In genomic region chr11:118354636-118355191, GRCm38 (mm10) we compare ENCODE assay signal across 8 mouse cellular contexts. TPM values are rescaled to one million over a fixed set of nuclear protein-coding genes. Genes with fewer than 3 reads are reported as not detected.
DNase-seq lines count a peak whose midpoint lies in the region; ATAC-seq and TF ChIP-seq lines count a peak whose summit lies in the region.

No protein-coding gene starts in this region.

- TF ChIP-seq CTCF in spleen, adult 2 months (IDR thresholded peaks at IDR 0.05; ENCODE audit: extremely low read depth, insufficient read depth, insufficient read length, insufficient replicate concordance), result no peak
- TF ChIP-seq CTCF in lung, embryonic 14.5 days (IDR thresholded peaks at IDR 0.05; ENCODE audit: low read depth), result no peak

- no peaks in the 10 kb centered on the region for H3K36me3 ChIP-seq in spleen, adult 2 months (ENCODE audit: control insufficient read depth, insufficient read depth, low read length)
- H3K36me3 ChIP-seq in forebrain, embryonic 12.5 days (replicated peaks), result no peaks in the 10 kb centered on the region
- H3K36me3 ChIP-seq in hindbrain, embryonic 13.5 days, result no peaks in the 10 kb centered on the region
- H3K36me3 ChIP-seq in lung, embryonic 14.5 days (ENCODE audit: insufficient read depth), result peaks cover 12% of the 10 kb centered on the region; the same call in 1 of the 2 replicates
- 0 out of 2 replicates have a peak, but pooled peaks cover 4% of the 10 kb centered on the region for H3K36me3 ChIP-seq in stomach, embryonic 14.5 days (ENCODE audit: control insufficient read depth, insufficient read depth, low read length)

- H3K4me1 ChIP-seq in spleen, adult 2 months (ENCODE audit: control insufficient read depth, insufficient read depth, insufficient read length), result peaks cover 3% of the 10 kb centered on the region
- peaks cover 23% of the 10 kb centered on the region for H3K4me1 ChIP-seq in forebrain, embryonic 12.5 days
- peaks cover 41% of the 10 kb centered on the region for H3K4me1 ChIP-seq in hindbrain, embryonic 13.5 days (replicated peaks)
- H3K4me1 ChIP-seq in lung, embryonic 14.5 days (ENCODE audit: insufficient read depth), result peaks cover 20% of the 10 kb centered on the region
- peaks cover 17% of the 10 kb centered on the region; the same call in 1 of the 2 replicates for H3K4me1 ChIP-seq in stomach, embryonic 14.5 days (ENCODE audit: control insufficient read depth, insufficient read depth, low read length)

- H3K9me3 ChIP-seq in forebrain, embryonic 12.5 days, result no peaks in the 10 kb centered on the region
- H3K9me3 ChIP-seq in hindbrain, embryonic 13.5 days, result no peaks in the 10 kb centered on the region
- H3K9me3 ChIP-seq in lung, embryonic 14.5 days (ENCODE audit: low read depth, low read length), result no peaks in the 10 kb centered on the region
- H3K9me3 ChIP-seq in stomach, embryonic 14.5 days (ENCODE audit: control insufficient read depth, low read depth, low read length), result no peaks in the 10 kb centered on the region

- peak overlapping the region; percentile 92 for H3K9ac ChIP-seq in forebrain, embryonic 12.5 days
- H3K9ac ChIP-seq in hindbrain, embryonic 13.5 days, result peak overlapping the region; percentile 92
- peak overlapping the region; percentile 93 for H3K9ac ChIP-seq in lung, embryonic 14.5 days
- peak overlapping the region; percentile 92 for H3K9ac ChIP-seq in stomach, embryonic 14.5 days (replicated peaks; ENCODE audit: low read depth, low read length)

- no peak for TF ChIP-seq POLR2A in spleen, adult 2 months (IDR thresholded peaks at IDR 0.05; ENCODE audit: low read depth, low read length)

- H3K27me3 ChIP-seq in spleen, adult 2 months (ENCODE audit: control insufficient read depth, insufficient read depth, low read length), result peaks cover 5% of the 10 kb centered on the region
- H3K27me3 ChIP-seq in forebrain, embryonic 12.5 days, result no peaks in the 10 kb centered on the region
- H3K27me3 ChIP-seq in hindbrain, embryonic 13.5 days, result no peaks in the 10 kb centered on the region
- H3K27me3 ChIP-seq in lung, embryonic 14.5 days (ENCODE audit: insufficient read depth, low read length), result no peaks in the 10 kb centered on the region
- no peaks in the 10 kb centered on the region for H3K27me3 ChIP-seq in stomach, embryonic 14.5 days (ENCODE audit: control insufficient read depth, insufficient read depth, low read length)

- peak; percentile 73 for ATAC-seq in forebrain, embryonic 12.5 days (ENCODE audit: low FRiP score)
- peak; percentile 57 for ATAC-seq in hindbrain, embryonic 13.5 days (ENCODE audit: low FRiP score)
- peak; percentile 14; the same call in 1 of the 2 replicates for ATAC-seq in lung, embryonic 14.5 days (ENCODE audit: insufficient read depth)
- ATAC-seq in stomach, embryonic 14.5 days (ENCODE audit: insufficient number of reproducible peaks, insufficient read depth, low FRiP score, low read depth), result peak; percentile 50; the same call in 1 of the 2 replicates

- H3K27ac ChIP-seq in spleen, adult 2 months (ENCODE audit: insufficient read depth, low read length), result peak overlapping the region; percentile 73
- peak overlapping the region; percentile 92 for H3K27ac ChIP-seq in forebrain, embryonic 12.5 days
- peak overlapping the region; percentile 92 for H3K27ac ChIP-seq in hindbrain, embryonic 13.5 days
- peak overlapping the region; percentile 91 for H3K27ac ChIP-seq in lung, embryonic 14.5 days (ENCODE audit: low read depth)
- H3K27ac ChIP-seq in stomach, embryonic 14.5 days (ENCODE audit: low read length), result peak overlapping the region; percentile 91

- peak overlapping the region; percentile 83 for H3K4me2 ChIP-seq in forebrain, embryonic 12.5 days
- peak overlapping the region; percentile 84 for H3K4me2 ChIP-seq in hindbrain, embryonic 13.5 days
- peak overlapping the region; percentile 81 for H3K4me2 ChIP-seq in lung, embryonic 14.5 days
- peak overlapping the region; percentile 70 for H3K4me2 ChIP-seq in stomach, embryonic 14.5 days (replicated peaks; ENCODE audit: low read depth, low read length)

- peak; percentile 23 for DNase-seq in adrenal gland, postnatal 25 days
- DNase-seq in adrenal gland, adult 2 months, result no peak
- DNase-seq in spleen, adult 2 months (ENCODE audit: low read depth in 1 of 2, low spot score in 2 of 2), result no peak
- no peak for DNase-seq in spleen, postnatal 4 days (ENCODE audit: low spot score in 2 of 2)
- peak; percentile 47 for DNase-seq in lung, embryonic 14.5 days

- 2% methylated on average over 43 of the region's 47 CpGs for WGBS in spleen, adult 2 months
- under 1% methylated on average over 38 of the region's 47 CpGs for WGBS in forebrain, embryonic 12.5 days
- WGBS in hindbrain, embryonic 13.5 days, result under 1% methylated on average over 47 of the region's 47 CpGs
- under 1% methylated on average over 47 of the region's 47 CpGs for WGBS in lung, embryonic 14.5 days
- under 1% methylated on average over 31 of the region's 47 CpGs for WGBS in stomach, embryonic 14.5 days

- peak overlapping the region; percentile 70 for H3K4me3 ChIP-seq in spleen, adult 2 months (ENCODE audit: extremely low read depth, insufficient read depth, insufficient read length)
- peak overlapping the region; percentile 82 for H3K4me3 ChIP-seq in forebrain, embryonic 12.5 days (replicated peaks)
- peak overlapping the region; percentile 82 for H3K4me3 ChIP-seq in hindbrain, embryonic 13.5 days
- H3K4me3 ChIP-seq in lung, embryonic 14.5 days (ENCODE audit: low read depth, low read length), result peak overlapping the region; percentile 83
- H3K4me3 ChIP-seq in stomach, embryonic 14.5 days (ENCODE audit: low read depth, low read length), result peak overlapping the region; percentile 79

RNA-seq across cellular contexts. Expression of gene Timp2, which starts 0.8 kb away (rescaled TPM):
- total RNA-seq in adrenal gland, postnatal 25 days (2021), result 43.1 and 51.3 TPM in 2 replicates
- 100 to 1,000 TPM in 1 of 2 experiments, 10 to 100 TPM in 1; 89.7 to 198 TPM for total RNA-seq in adrenal gland, adult 2 months (2021)
- polyA plus RNA-seq in adrenal gland, adult 2 months (2012; rRNA removed), result 79.4 and 126 TPM in 2 replicates
- 68.1 and 75.1 TPM in 2 replicates for polyA plus RNA-seq in spleen, adult 2 months (2012; rRNA removed)
- polyA plus RNA-seq in forebrain, embryonic 12.5 days (2016; fragmentation: Nextera tagmentation; extraction: Ambion mirVana), result 47.0 and 48.0 TPM in 2 replicates
- polyA plus RNA-seq in hindbrain, embryonic 13.5 days (2015; fragmentation: Nextera tagmentation; extraction: Ambion mirVana), result 45.7 and 48.1 TPM in 2 replicates
- polyA plus RNA-seq in lung, embryonic 14.5 days (2014; fragmentation: Nextera tagmentation; extraction: Ambion mirVana), result 87.3 and 90.4 TPM in 2 replicates
- 101 and 109 TPM in 2 replicates for polyA plus RNA-seq in stomach, embryonic 14.5 days (2014; fragmentation: Nextera tagmentation; extraction: Ambion mirVana)

RNA-seq across cellular contexts. Expression of gene Cep295nl, which starts 12.4 kb away (rescaled TPM):
- 1.1 and 3.4 TPM in 2 replicates for total RNA-seq in adrenal gland, postnatal 25 days (2021)
- under 1 TPM; 0.46 to 0.93 TPM for total RNA-seq in adrenal gland, adult 2 months (2021)
- 0.12 TPM in 1 of 2 replicates, not detected in the other for polyA plus RNA-seq in adrenal gland, adult 2 months (2012; rRNA removed)
- not detected in 2 replicates for polyA plus RNA-seq in spleen, adult 2 months (2012; rRNA removed)
- 0.32 and 0.41 TPM in 2 replicates for polyA plus RNA-seq in forebrain, embryonic 12.5 days (2016; fragmentation: Nextera tagmentation; extraction: Ambion mirVana)
- polyA plus RNA-seq in hindbrain, embryonic 13.5 days (2015; fragmentation: Nextera tagmentation; extraction: Ambion mirVana), result 0.22 and 0.26 TPM in 2 replicates
- 0.57 and 0.62 TPM in 2 replicates for polyA plus RNA-seq in lung, embryonic 14.5 days (2014; fragmentation: Nextera tagmentation; extraction: Ambion mirVana)
- polyA plus RNA-seq in stomach, embryonic 14.5 days (2014; fragmentation: Nextera tagmentation; extraction: Ambion mirVana), result 0.62 TPM in 1 of 2 replicates, not detected in the other

RNA-seq across cellular contexts. Expression of gene Lgals3bp, which starts 47.2 kb away (rescaled TPM):
- total RNA-seq in adrenal gland, postnatal 25 days (2021), result 57.9 and 86.6 TPM in 2 replicates
- total RNA-seq in adrenal gland, adult 2 months (2021), result 100 to 1,000 TPM in 1 of 2 experiments, 10 to 100 TPM in 1; 92.7 to 160 TPM
- polyA plus RNA-seq in adrenal gland, adult 2 months (2012; rRNA removed), result 336 and 430 TPM in 2 replicates
- polyA plus RNA-seq in spleen, adult 2 months (2012; rRNA removed), result 253 and 254 TPM in 2 replicates
- 1.2 TPM in 2 replicates for polyA plus RNA-seq in forebrain, embryonic 12.5 days (2016; fragmentation: Nextera tagmentation; extraction: Ambion mirVana)
- 2.9 and 4.8 TPM in 2 replicates for polyA plus RNA-seq in hindbrain, embryonic 13.5 days (2015; fragmentation: Nextera tagmentation; extraction: Ambion mirVana)
- polyA plus RNA-seq in lung, embryonic 14.5 days (2014; fragmentation: Nextera tagmentation; extraction: Ambion mirVana), result 2.9 and 3.8 TPM in 2 replicates
- 39.0 and 39.2 TPM in 2 replicates for polyA plus RNA-seq in stomach, embryonic 14.5 days (2014; fragmentation: Nextera tagmentation; extraction: Ambion mirVana)

Comparison
In these comparisons a context has a peak if more than half of its experiments do, and no peak if none do; other contexts are left out.
1. DNase-seq: peak in adrenal gland, postnatal 25 days (single experiment) and lung, embryonic 14.5 days (single experiment); none in adrenal gland, adult 2 months (single experiment), spleen, adult 2 months (0 of 2) and spleen, postnatal 4 days (0 of 2).
2. ATAC-seq: peak in every context shown above with its lines; median percentile 73 in forebrain, embryonic 12.5 days; 57 in hindbrain, embryonic 13.5 days; 50 in stomach, embryonic 14.5 days; 14 in lung, embryonic 14.5 days.
3. Peak in every context shown above with its lines, with median percentiles within 50 percentile points of each other: H3K27ac ChIP-seq, H3K4me3 ChIP-seq, H3K4me2 ChIP-seq and H3K9ac ChIP-seq.